Mouse (Mus musculus) midbrain, embryonic 16.5 days (tissue): ENCODE measurements at regions not wholly inside any gene's neighbourhood (a gene's known extent, or its start where the extent isn't known, plus 50 kb on each side); places are given as distances from the start of the nearest gene placed in this dataset.
A peak's percentile ranks its signal among the peaks of the same experiment; 100 is the strongest.

ENCODE experiments used
- ATAC-seq: fragments of 200-750 bp; cut with Nextera tagmentation; 2 replicates; pipeline ENCODE4 v1.8.0; 2017; ENCODE audit warnings: moderate TSS enrichment
- H3K27ac ChIP-seq: fragments of 300-500 bp; sonication (generic); 2 replicates; pipeline ENCODE4 v1.5.1; 2014; ENCODE audit warnings: mild to moderate bottlenecking, low read length, mixed read lengths
- H3K27me3 ChIP-seq: fragments of 300-500 bp; sonication (generic); 2 replicates; pipeline ENCODE4 v1.6.1; 2014; ENCODE audit warnings: low read depth, low read length, mixed read lengths; ENCODE audit not compliant: control insufficient read depth, insufficient read depth
- H3K36me3 ChIP-seq: fragments of 300-500 bp; sonication (generic); 2 replicates; pipeline ENCODE4 v1.6.1; 2014; ENCODE audit warnings: mild to moderate bottlenecking, low read length, moderate library complexity, mixed read lengths; ENCODE audit not compliant: control insufficient read depth, insufficient read depth
- H3K4me1 ChIP-seq: fragments of 300-500 bp; sonication (generic); 2 replicates; pipeline ENCODE4 v1.6.1; 2014; ENCODE audit warnings: mild to moderate bottlenecking, low read length, mixed read lengths; ENCODE audit not compliant: control insufficient read depth, insufficient read depth
- H3K4me2 ChIP-seq: fragments of 300-500 bp; sonication (generic); 2 replicates; pipeline ENCODE4 v1.6.1; 2014; ENCODE audit warnings: mild to moderate bottlenecking, low read length, mixed read lengths
- H3K4me3 ChIP-seq: fragments of 300-500 bp; sonication (generic); 2 replicates; pipeline ENCODE4 v1.5.1; 2014; ENCODE audit warnings: low read depth, mild to moderate bottlenecking, low read length, moderate library complexity, mixed read lengths
- H3K9ac ChIP-seq: fragments of 300-500 bp; sonication (generic); 2 replicates; pipeline ENCODE4 v1.6.1; 2014; ENCODE audit warnings: low read depth, low read length, mixed read lengths
- H3K9me3 ChIP-seq: fragments of 300-500 bp; sonication (generic); replicated peaks from 2 replicates; pipeline ENCODE4 v1.6.1; 2014; ENCODE audit warnings: mild to moderate bottlenecking, low read length, mixed read lengths; ENCODE audit not compliant: control insufficient read depth, poor library complexity, severe bottlenecking
- WGBS: fragments of 180-500 bp; shearing (Covaris S2); extraction: QIAGEN DNeasy Blood & Tissue Kit; methylation state at CpG from one replicate; pipeline ENCODE4 v1.1.7; 2014; 5-methylcytosine and 5-hydroxymethylcytosine counted together

DNA sequence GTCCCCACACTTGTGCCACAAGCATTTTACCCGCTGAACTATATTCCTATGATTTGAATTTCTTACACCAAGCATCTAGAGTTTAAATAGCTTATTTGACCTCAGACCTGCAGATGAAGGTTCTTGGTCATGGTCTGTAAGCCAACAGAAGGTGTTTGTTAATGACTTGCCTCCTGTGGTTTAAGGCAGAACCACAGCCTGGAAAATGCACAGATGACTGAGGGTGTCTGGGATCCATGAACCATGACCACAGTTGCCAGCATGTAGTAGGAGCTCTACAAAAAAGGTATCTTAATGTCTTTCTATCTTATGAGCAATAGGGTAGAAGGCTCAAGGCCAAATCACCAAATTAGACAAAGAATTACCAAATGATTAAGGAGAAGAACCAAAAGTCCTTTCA is 367.6 kb downstream of the Atp6ap1l start:
- H3K4me1 ChIP-seq, result no peaks in the 10 kb centered on the region
- no peak overlapping the region for H3K9ac ChIP-seq

DNA sequence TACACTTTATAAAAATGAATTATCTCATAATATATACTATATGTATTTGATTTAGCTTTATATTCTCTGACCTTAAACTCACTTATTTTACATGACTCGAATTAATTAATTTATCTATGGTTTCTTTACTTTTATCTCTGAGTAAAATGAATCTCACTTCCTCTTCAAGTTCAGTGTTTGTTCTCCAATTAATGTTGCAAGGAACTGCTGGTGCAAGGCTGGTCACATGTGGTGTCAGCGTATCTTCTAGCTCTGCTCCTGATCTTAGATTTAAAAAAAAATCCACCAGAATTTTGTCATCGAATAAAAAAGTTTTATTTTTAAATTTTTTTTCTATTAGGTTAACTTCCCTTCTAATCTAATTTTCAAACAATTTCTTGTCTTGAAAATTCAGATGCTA is 378.2 kb downstream of the Atp6ap1l start:
- Histone ChIP-seq H3K27ac (no peak overlapping the region), H3K4me1 (no peaks in the 10 kb centered on the region), H3K9ac (no peak overlapping the region), H3K4me3 (no peak overlapping the region), H3K9me3 (no peaks in the 10 kb centered on the region), H3K4me2 (no peak overlapping the region), H3K36me3 (no peaks in the 10 kb centered on the region), H3K27me3 (no peaks in the 10 kb centered on the region)
- no peak for ATAC-seq
- 88% methylated on average over 3 of the region's 3 CpGs for WGBS

More for the DNA sequence above, 367.6 kb downstream of the Atp6ap1l start:
- H3K4me2 ChIP-seq, result no peak overlapping the region
- H3K4me3 ChIP-seq, result no peak overlapping the region
- ATAC-seq, result no peak
- no peaks in the 10 kb centered on the region for H3K9me3 ChIP-seq
- 94% methylated on average over 1 of the region's 1 CpGs for WGBS
- H3K27ac ChIP-seq, result no peak overlapping the region
- no peaks in the 10 kb centered on the region for H3K27me3 ChIP-seq
- no peaks in the 10 kb centered on the region for H3K36me3 ChIP-seq

DNA sequence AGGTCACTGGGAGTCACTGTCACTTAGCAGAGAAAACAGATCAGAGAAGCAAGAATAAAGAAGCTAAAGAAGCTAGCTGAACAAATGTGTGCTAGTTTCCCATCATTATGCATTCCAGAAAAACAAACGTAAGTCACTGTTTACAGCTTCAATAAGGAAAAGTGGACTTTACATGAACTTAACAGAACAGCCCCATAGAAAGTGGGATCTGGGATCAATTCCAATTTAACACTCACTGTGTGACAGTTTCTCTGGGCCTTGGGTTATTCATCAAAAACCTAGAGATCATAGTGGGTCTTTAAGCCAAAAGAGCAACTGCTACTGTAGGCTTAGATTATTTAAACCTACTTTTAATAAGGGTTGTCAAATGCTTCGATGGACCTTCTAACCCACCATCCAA is 379.4 kb downstream of the Atp6ap1l start:
- H3K9me3 ChIP-seq, result no peaks in the 10 kb centered on the region
- no peaks in the 10 kb centered on the region for H3K27me3 ChIP-seq
- 74% methylated on average over 2 of the region's 2 CpGs for WGBS
- H3K36me3 ChIP-seq, result no peaks in the 10 kb centered on the region
- H3K4me2 ChIP-seq, result no peak overlapping the region
- H3K4me3 ChIP-seq, result no peak overlapping the region
- no peak overlapping the region for H3K9ac ChIP-seq
- H3K4me1 ChIP-seq, result no peaks in the 10 kb centered on the region
- ATAC-seq, result no peak
- H3K27ac ChIP-seq, result no peak overlapping the region

DNA sequence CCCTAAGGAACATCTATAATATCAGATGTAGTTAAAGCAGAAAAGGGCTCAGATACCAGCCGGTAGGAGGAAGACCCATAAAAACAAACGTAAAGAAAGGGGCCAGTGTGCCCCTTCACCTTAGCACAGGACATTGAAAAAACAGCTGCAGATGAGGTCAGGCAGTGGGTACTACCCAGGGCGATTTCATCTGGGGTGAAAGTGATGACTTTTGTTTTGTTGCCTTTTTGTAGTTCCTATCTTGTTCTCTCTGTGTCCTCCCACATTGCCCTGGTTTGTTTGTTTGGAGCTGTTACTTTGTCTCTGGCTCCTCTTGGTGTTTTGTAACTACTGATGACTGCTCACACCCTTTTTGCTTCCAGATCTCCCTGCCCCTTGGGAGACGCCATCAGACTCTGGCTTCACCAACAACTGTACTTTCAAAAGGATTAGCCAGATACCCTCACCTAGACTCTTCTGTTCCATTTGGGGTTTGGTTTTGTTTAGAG is 383.4 kb downstream of the Atp6ap1l start:
- H3K9ac ChIP-seq, result no peak overlapping the region
- no peaks in the 10 kb centered on the region for H3K36me3 ChIP-seq
- no peaks in the 10 kb centered on the region for H3K4me1 ChIP-seq
- no peak for ATAC-seq
- no peak overlapping the region for H3K27ac ChIP-seq
- WGBS, result 74% methylated on average over 4 of the region's 4 CpGs
- no peak overlapping the region for H3K4me3 ChIP-seq
- no peak overlapping the region for H3K4me2 ChIP-seq
- H3K27me3 ChIP-seq, result no peaks in the 10 kb centered on the region
- no peaks in the 10 kb centered on the region for H3K9me3 ChIP-seq

DNA sequence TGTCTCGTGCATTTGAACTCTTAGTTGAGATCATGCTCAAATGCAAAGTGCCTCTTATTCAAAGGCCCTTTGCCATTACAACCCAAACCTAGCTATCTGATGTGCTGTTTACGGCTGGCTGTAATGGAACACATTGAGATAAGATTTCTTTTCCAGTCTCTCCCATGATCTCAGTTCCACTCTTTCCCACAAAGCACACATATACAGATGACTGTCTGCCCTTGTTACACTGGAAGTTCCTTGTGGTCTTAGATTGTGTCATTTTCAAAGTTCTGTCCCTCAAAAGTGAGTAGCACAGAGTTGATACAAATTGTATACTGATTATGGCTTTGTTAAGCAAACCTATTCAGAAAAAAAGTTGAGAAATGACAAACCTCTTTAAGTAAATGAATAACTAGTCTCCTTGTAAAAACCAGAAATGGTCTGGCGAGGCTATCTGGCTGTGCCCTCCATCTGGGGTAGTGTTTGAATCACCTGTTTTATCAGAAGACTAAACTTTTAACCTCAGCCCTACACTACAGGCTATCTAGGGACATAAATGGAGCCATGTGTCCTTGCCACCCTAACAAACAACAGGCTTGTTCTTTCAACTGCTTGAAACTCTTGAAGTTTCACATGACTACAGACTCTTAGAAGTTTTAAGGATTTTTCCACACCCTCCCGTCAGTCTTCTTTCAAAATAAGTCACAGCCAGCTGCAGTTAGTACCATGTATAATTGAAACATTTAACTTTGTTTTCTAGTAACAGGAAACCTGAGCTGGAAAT is 384.0 kb downstream of the Atp6ap1l start:
- no peaks in the 10 kb centered on the region for H3K36me3 ChIP-seq
- no peak overlapping the region for H3K4me3 ChIP-seq
- 85% methylated on average over 4 of the region's 4 CpGs for WGBS
- no peak overlapping the region for H3K4me2 ChIP-seq
- H3K9me3 ChIP-seq, result no peaks in the 10 kb centered on the region
- no peaks in the 10 kb centered on the region for H3K27me3 ChIP-seq
- H3K27ac ChIP-seq, result no peak overlapping the region
- no peaks in the 10 kb centered on the region for H3K4me1 ChIP-seq
- no peak overlapping the region for H3K9ac ChIP-seq
- ATAC-seq, result no peak

DNA sequence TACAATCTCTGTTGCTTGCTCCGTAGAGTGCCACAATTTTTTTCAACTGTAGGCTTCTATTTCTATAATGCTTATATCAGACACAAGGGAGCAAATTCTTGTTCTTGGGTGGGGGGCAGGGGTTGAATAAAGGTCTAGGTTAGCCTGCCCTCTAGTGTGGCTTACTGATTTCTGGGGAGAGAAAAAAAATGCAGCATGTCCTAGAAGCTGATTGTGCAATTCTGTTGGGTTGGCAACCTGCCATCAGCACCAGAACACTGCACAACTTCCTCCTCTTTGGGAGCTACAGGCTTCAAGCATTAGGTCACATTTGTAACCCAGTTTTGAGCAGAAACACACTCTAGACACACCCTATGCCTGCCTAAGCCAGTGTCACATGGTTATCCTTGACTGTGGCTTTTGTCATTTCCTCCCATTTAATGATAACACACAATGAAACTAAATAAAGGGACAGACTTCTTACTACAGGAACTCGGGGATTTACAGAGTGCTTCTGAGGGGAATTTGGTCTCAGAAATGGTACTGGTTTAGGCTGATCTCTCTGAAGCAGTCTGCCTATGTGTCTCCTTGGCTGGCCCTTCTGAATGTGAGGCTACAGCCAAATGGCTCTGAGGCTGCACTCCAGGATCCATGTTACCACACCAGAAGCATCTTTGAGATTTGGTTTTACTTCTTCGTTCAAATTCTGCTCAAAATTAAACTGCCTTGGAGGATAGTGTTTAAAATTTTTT is 389.2 kb downstream of the Atp6ap1l start:
- Histone ChIP-seq H3K36me3 (no peaks in the 10 kb centered on the region), H3K27me3 (no peaks in the 10 kb centered on the region), H3K4me2 (no peak overlapping the region), H3K9ac (no peak overlapping the region), H3K4me3 (no peak overlapping the region), H3K9me3 (no peaks in the 10 kb centered on the region), H3K4me1 (peaks cover 6% of the 10 kb centered on the region), H3K27ac (no peak overlapping the region)
- peak; percentile 66; the same call in 1 of the 2 replicates for ATAC-seq
- 62% methylated on average over 3 of the region's 3 CpGs for WGBS

DNA sequence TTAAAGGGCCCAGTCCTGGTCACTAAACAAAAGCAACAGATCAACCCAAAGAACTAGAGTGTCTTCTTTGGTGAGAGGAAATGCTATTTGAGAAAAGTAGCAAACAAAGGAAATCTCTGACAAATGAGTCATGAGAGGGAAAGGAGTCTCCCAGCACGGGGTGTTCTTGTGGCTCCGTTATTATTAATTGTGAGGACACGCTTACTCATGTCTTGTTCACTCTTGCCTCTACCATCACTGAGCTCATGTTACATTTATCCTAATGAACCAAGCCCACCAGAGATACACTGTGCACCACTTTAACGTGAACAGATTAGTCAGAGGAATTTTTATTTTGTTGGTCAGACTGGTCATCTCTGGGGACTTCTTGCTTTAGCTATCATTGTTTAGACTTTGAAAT is 391.3 kb downstream of the Atp6ap1l start:
- no peaks in the 10 kb centered on the region for H3K36me3 ChIP-seq
- 76% methylated on average over 4 of the region's 4 CpGs for WGBS
- no peak overlapping the region for H3K9ac ChIP-seq
- no peak overlapping the region for H3K27ac ChIP-seq
- H3K9me3 ChIP-seq, result no peaks in the 10 kb centered on the region
- H3K4me2 ChIP-seq, result no peak overlapping the region
- no peaks in the 10 kb centered on the region for H3K27me3 ChIP-seq
- no peak overlapping the region for H3K4me3 ChIP-seq
- no peak for ATAC-seq
- H3K4me1 ChIP-seq, result peaks cover 6% of the 10 kb centered on the region

DNA sequence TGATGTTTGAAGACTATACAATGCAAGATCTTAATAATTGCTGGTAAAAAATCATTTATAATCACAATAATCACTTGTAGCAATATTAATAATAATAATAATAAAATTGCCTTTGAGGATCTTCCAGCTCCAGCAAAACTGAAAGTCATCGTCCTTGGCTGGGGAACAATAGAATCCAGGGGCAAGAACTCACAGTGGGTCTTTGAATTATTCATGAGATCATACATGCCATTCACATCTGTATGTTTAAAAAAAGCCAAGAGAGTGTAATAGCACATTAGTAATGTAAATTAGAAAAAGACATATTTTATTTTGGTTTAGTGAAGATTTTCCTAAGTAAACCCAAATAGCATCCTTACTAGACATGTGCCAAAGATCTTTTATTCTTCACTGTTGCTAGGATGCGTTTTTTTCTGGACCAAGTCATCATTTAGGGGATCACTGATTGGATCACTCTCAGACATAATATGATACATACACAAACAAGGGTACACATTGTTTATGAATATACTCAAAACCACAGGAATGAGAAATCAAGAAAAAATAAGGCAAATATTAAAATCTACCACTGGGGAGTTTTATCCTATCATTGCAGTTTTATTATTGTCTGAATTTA is 392.3 kb downstream of the Atp6ap1l start:
- Histone ChIP-seq H3K4me2 (no peak overlapping the region), H3K9ac (no peak overlapping the region), H3K27me3 (no peaks in the 10 kb centered on the region), H3K36me3 (no peaks in the 10 kb centered on the region), H3K4me3 (no peak overlapping the region), H3K4me1 (peaks cover 6% of the 10 kb centered on the region), H3K9me3 (no peaks in the 10 kb centered on the region), H3K27ac (no peak overlapping the region)
- 29% methylated on average over 2 of the region's 2 CpGs for WGBS
- no peak; the same call in 1 of the 2 replicates for ATAC-seq

DNA sequence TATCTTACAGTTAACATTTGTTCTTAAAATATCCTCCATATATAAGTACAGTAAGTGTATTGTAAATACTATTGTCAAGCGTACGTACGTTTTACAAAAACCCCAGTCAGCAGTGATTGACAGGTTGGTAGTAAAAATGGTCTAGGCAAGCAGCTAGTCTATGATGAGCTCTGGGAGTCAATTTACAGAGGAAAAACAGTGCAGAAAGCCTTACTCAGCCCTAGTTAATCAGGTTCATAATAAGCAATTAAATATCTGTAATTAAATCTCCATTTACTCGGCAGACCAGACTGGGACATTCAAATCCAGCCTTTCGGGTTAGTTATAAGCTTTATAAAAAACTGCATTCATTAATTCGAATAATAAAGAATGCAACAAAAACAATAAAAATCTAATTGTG is 394.7 kb downstream of the Atp6ap1l start:
- peaks cover 3% of the 10 kb centered on the region for H3K4me1 ChIP-seq
- ATAC-seq, result no peak

More for the DNA sequence above, 394.7 kb downstream of the Atp6ap1l start:
- H3K9ac ChIP-seq, result no peak overlapping the region
- 66% methylated on average over 6 of the region's 6 CpGs for WGBS
- no peak overlapping the region for H3K4me3 ChIP-seq
- H3K36me3 ChIP-seq, result no peaks in the 10 kb centered on the region
- no peaks in the 10 kb centered on the region for H3K27me3 ChIP-seq
- H3K9me3 ChIP-seq, result no peaks in the 10 kb centered on the region
- H3K27ac ChIP-seq, result no peak overlapping the region
- no peak overlapping the region for H3K4me2 ChIP-seq
